Mouse (Mus musculus) monocyte, adult 2 months (primary cell): Measurements from ENCODE around the gene Umad1.

ENCODE experiments used
- DNase-seq, 2 experiments: peaks; one replicate each; pipeline ENCODE4 v3.0.0; 2022; ENCODE audit warnings: low spot score in 2 of 2, low read depth in 1 of 2

Gene Umad1

DNA sequence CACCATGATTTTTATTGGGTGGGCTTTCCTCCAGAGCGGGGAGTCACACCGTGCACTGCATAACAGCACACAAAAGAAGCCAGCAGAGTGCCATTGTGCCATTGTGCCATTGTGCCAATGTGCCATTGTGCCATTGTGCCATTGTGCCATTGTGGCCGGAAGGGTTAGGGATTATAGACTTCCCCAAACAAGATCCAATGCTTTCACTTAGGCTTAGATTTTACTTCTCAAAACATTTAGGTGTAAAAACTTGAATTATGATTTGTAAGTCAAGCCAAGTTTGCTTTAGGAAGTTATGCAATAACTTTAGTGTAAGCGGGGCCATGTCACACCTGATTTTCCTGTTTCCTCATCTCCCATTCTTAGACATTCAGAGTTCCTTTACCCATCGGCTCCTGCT is 156.7 kb downstream of the Umad1 start:
- no peak for DNase-seq

DNA sequence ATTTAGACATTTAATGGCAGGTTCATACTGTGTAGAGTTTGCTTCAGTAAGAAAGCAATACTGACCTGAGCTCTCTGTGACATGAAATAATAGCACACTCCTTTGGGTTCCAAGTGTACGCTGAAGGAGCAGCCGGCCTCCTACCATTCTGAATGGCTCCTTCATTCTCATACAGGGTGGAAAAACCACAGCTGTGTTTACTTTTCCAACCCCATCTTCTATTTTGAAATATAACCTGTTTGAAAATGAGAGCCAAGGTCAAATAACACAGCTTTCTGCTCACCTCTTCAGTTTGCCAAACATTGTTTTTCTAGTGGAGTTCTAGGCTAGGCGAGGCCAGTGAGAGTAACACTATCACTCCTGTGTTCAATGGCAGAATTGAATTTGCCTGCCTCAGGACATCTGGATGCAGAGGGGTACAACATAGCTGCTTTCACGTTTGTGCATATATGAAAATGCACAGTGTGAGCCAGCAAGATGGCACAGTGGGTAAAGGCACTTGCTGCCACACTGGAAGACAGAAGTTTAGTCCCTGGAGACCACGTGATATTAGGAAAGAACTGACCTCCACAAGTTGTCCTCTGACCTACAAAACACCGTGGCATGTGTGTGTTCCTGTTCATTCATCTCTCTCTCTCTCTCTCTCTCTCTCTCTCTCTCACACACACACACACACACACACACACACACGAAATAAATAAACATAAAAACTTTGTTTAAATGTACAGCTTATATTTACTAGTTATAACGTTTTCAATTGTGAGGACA is 157.9 kb downstream of the Umad1 start:
- DNase-seq, result no peak

DNA sequence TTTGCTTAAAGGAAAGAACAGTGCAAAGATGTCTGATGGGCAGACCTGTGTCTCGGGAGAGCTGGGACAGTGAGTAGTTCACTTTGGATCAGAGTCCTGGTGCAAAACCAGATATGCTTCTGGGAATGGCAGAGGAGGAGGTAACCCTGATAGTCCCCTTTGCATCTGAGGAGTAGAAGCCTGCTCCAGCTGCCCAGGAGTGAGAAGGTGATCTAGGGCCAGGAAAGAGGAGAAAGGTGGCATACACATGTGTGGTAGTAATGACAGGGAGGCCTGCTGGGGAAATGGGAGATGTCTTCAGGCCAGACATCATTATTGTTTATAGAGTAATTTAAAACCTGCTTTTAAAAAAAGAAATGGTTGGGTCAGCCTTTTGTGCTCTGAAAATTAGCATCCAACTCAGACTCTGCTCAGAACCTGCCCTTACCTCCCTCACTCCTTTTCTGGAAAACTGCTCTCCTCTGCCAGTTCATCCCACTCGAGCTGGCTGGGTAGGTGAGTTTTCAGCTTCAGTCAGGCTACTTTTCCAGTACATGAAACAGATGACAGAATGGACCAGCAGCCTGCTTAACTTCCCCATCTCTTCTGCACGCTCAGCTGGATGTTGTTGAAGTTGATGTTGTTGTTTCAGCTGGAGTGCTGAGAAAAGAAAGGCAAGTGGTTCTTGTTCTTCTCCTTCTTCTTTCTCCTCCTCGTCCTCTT is 160.5 kb downstream of the Umad1 start:
- no peak for DNase-seq

DNA sequence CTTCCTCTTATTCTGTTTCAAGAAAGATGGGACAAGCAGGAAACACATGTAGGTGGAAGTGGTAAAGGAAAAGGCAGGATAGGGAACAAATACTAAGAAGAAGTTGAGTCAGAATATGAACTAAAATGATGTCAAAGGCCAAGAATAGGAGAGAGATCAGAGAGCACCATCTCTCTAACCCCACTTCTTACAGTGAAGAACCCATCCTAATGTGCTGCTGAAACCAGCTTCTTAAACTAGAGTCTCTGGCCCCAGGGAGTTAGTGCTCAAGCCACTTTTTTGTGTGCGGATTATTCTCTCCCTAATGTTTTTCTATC is 161.1 kb downstream of the Umad1 start:
- no peak for DNase-seq

GRCm38 (mm10) chr6:8421421-8421820 is 162.3 kb downstream of the Umad1 start:
- no peak for DNase-seq

- no peak for DNase-seq
These were observed 163.0 kb downstream of the Umad1 start for GRCm38 (mm10) chr6:8421959-8422581.

GRCm38 (mm10) chr6:8423142-8423541 is 164.1 kb downstream of the Umad1 start:
- DNase-seq, result no peak

- no peak for DNase-seq
These were observed 168.6 kb downstream of the Umad1 start for GRCm38 (mm10) chr6:8427692-8428091.

DNA sequence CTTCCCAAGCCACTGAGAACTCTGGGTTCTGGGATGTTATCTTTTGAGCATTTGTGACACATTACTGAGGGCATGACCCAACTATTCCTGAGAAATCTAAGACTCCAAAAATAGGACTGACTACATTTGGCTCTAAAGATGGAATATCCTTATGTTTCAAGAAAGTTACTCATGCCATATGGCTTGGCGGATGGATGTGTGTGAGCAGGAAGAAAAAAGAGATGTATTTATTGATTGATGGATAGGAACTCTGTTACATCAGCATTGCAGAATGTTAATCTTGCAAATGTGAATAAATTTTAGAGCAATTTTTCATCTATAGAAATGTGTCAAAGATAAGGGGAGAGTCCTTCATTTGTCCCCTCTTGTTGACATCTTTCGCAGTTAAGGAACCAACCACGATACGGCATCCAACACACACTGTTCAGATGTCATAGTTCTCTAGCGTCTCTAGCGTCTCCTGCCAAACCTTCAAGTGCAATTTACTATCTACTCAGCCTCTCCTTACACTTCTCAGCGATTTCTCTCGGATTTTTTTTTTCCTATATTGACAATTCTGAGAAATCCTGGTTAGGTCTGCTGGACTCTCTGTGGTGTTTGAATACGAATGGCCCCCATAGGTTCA is 171.6 kb downstream of the Umad1 start:
- DNase-seq, result no peak

DNA sequence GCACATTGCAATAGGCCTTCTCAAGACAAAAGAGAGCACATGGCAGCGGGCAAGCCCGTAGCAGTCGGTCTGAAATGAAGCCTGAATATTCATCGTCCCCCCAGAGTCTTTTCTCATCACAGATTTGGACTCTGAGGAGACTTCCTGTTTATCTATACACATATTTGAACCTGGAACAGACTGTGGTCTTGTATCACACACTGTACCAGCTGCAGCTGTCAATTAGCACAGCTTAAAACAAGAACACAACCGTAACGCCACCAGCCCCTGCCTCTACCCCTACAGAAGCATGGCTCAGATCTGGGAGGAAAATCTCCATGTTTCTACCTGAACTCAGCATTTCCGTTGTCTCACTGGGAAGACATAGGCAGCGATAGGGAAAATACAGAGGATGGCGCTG is 174.1 kb downstream of the Umad1 start:
- no peak for DNase-seq

GRCm38 (mm10) chr6:8437937-8438336 is 178.8 kb downstream of the Umad1 start:
- DNase-seq, result no peak

DNA sequence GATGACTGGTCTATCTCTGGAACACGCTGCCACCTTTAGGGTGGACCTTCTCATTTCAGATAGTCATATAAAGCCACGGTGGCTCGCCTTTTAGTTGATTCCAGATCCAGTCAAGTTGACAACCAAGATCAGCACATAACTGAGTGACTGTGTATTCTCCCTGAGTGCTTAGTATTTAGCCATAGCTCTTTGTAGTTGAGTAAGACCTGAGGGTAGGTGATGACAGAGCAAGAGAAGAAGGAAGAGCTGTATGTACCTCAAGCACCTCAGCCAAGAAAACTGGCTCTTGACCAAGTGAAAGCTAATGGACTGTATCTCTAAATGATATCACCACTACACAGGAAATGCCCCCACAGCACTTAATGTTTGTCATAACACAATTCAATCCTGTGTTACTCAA is 182.7 kb downstream of the Umad1 start:
- no peak for DNase-seq

DNA sequence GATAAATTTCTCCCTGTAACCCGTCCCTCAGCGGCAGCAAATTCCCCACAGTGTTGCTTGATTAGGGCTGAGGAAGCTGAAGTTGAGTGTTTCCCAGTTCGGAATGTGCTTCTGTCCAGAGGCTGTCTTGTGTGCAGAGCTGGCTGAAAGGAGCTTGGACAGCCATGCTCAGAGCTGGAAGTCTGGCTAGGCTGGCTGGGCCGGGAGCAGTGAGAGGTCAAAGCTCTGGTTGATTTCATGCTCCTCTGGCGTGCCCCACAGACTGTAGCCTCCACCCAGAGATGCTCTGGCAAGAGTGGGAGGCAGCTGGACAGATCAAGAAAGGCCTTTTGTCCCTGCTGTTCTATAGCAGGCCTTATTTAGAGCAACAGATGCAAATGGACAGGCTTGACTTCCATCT is 187.7 kb downstream of the Umad1 start:
- no peak for DNase-seq

GRCm38 (mm10) chr6:8455599-8455998 is 196.5 kb downstream of the Umad1 start:
- no peak for DNase-seq

- DNase-seq, result no peak
These were observed 199.5 kb downstream of the Umad1 start for GRCm38 (mm10) chr6:8458596-8458995.

DNA sequence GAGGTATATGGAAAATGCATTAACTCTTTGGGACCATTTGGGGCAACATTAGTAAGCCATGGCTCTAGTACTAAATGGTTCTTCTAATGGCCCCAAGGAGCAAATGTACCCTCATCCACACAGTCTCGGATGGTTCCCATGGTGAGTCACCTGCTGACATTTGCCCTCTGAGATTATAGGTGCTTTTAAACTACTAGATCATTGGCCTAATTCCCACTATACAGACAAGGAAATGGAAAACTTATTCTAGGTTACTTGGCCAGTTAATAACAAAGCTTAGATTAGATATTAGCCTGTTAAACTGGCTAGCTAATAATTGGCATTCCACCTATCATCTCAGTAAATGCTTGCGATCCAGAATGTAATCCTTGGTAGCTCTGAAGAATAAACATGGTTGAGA is 203.4 kb downstream of the Umad1 start:
- DNase-seq, result no peak

- DNase-seq, result no peak
These were observed 206.3 kb downstream of the Umad1 start for GRCm38 (mm10) chr6:8465388-8465787.

DNA sequence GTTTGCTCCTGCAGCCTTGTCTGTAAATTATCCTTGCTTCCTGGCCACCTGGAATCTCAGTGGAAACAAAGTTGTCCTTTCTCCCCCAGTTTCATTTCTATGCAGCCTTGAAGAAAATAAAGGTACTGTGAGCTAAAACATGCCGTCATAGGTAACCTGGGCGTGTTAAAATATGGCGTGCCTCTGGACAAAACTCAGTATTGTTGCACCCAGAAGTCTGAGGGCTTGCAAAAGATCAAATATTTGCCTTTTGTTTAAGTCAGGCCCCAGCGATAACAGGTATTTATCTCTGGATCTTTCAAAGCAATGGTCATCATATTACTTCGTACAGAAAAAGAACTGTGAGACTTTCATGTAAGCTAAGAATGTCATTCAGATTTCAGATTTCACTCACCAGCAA is 206.9 kb downstream of the Umad1 start:
- DNase-seq, result no peak

GRCm38 (mm10) chr6:8467667-8468337 is 208.7 kb downstream of the Umad1 start:
- DNase-seq, result no peak

DNA sequence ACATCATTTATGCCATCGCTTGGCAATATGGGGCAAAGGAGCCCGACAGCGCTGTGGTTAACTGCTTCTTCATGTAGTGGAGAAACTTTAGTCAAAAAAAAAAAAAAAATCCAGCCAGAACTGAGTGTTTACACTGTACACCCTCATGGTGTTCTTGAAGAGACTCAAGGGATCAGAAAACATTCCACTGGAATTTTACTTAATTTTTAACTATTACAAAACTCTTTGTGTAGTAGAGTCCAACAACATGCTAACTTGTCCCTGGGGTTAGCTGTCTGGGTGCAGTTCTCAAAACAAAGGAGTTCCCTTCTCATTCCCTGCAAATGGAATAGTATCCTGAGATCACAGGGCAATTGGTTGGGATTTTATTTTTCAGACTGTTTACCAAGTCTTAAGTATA is 210.8 kb downstream of the Umad1 start:
- DNase-seq, result no peak

DNA sequence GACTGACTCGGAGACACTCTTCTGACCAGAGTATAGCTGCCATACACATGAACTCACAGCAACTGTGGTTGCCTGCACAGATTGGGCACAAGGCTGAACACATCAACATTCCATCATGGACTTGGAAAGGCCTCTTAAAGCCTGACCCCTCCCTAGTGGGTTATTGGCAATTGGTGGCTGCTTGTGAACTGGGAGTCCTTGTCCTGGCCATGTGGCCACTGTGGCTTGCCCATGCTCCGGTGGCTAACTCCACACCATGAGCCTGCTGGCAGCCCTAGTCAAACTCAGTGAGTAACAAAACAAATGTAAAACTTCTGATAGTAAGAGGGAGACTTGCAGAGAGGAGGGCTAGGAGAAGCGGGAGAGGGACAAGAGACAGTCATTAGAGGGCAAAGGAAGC is 213.0 kb downstream of the Umad1 start:
- DNase-seq, result no peak

DNA sequence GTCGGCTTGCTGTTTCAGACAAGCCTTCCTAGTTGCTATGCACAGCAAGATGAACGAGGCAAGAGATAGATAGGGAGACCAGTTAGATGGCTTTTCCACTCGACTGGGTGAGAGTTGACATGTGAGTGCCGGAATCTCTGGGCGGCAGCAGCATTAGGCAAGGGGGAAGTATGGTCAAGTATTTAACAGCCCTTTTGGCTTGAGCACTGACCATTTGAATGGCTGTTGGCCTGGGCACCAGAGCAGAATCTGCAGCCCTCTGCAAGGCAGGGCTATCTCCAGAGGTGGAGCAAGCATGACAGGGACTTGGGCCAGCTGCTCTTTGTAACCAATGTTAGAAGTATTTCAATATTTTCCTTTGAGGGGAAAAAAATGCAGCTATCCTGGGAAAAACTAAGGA is 213.8 kb downstream of the Umad1 start:
- DNase-seq, result no peak
